Mouse (Mus musculus) telencephalon, adult 2 months (tissue): ENCODE results near the gene Gm8082.
"Not testable (repeated sequence)": the region's sequence is repeated elsewhere in the genome, so short reads cannot be mapped to it uniquely, and the experiment has no call there.

Experiments used
- DNase-seq: peaks from one replicate; pipeline ENCODE4 v3.0.0-alpha.2; 2011; ENCODE audit warnings: low read depth, low spot score

Gene Gm8082

DNA sequence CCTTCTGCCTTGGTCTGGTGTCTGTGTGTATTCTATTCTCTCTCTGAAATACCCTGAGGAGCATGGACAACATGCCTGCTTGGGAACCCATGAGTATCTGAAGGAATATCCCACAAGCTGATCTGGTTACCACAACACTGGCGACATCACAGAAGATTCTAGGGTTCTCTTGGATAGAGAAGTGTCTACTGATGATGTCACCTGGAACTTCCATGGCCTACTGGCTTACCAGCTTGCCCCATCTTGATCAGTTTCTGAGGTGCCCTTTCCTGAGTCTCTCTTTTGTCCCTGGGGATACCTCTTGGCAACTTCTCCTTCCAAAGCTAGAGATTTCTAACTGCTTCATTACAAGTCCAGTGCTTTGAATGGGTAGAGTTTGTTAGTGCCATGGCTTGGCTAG lies at the start of gene Gm8082:
Gm8082 (minus strand) TSS at position 101 of the 400 bp plus-strand sequence.
- DNase-seq: not testable (repeated sequence)

DNA sequence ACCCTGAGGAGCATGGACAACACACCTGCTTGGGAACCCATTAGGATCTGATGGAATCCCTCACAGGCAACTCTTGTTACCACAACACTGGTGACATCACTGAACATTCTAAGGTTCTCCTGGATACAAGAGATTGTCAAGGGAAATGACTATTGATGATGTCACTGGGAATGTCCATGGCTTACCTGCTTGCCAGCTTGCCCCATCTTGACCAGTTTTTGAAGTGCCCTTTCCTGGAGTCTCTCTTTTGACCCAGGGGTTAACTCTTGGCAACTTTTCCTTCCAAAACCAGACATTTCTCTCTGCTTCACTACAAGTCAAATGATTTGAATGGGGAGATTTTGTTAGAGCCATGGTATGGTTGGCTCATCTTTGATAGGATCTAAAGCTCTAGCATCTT lies 22.1 kb upstream of the Gm8082 start, which contains the start of gene Gm10376:
Gm10376 (minus strand) TSS at position 101 of the 400 bp plus-strand sequence.
- DNase-seq: not testable (repeated sequence)
